Mouse (Mus musculus) heart, embryonic 16.5 days (tissue): ENCODE results near the gene Pde6h. TPM values are rescaled to one million over a fixed set of nuclear protein-coding genes. Genes with fewer than 3 reads are reported as not detected.
A peak's percentile ranks its signal among the peaks of the same experiment; 100 is the strongest.

ENCODE experiments used
- ATAC-seq: fragments of 200-750 bp; cut with Nextera tagmentation; replicated peaks from 2 replicates; pipeline ENCODE4 v1.8.0; 2017; ENCODE audit warnings: moderate number of reproducible peaks; ENCODE audit not compliant: insufficient read depth, low FRiP score; ENCODE audit errors: extremely low read depth
- H3K27ac ChIP-seq: fragments of 300-500 bp; sonication (generic); 2 replicates; pipeline ENCODE4 v1.5.1; 2014; ENCODE audit warnings: mild to moderate bottlenecking, low read length, control low read depth, moderate library complexity
- H3K27me3 ChIP-seq: fragments of 300-500 bp; sonication (generic); 2 replicates; pipeline ENCODE4 v1.6.1; 2014; ENCODE audit warnings: low read length, mixed read lengths; ENCODE audit not compliant: control insufficient read depth, insufficient read depth
- H3K36me3 ChIP-seq: fragments of 300-500 bp; sonication (generic); 2 replicates; pipeline ENCODE4 v1.6.1; 2014; ENCODE audit not compliant: control insufficient read depth, insufficient read depth
- H3K4me1 ChIP-seq: fragments of 300-500 bp; sonication (generic); 2 replicates; pipeline ENCODE4 v1.6.1; 2014; ENCODE audit warnings: low read length, mixed read lengths; ENCODE audit not compliant: control insufficient read depth, insufficient read depth
- H3K4me2 ChIP-seq: fragments of 300-500 bp; sonication (generic); 2 replicates; pipeline ENCODE4 v1.6.1; 2014; ENCODE audit warnings: low read depth, mild to moderate bottlenecking, control low read depth, low read length
- H3K4me3 ChIP-seq: fragments of 300-500 bp; sonication (generic); 2 replicates; pipeline ENCODE4 v1.5.1; 2014; ENCODE audit warnings: mild to moderate bottlenecking, control low read depth, low read length
- H3K9ac ChIP-seq: fragments of 300-500 bp; sonication (generic); 2 replicates; pipeline ENCODE4 v1.6.1; 2014; ENCODE audit warnings: low read length, control low read depth
- H3K9me3 ChIP-seq: fragments of 300-500 bp; sonication (generic); replicated peaks from 2 replicates; pipeline ENCODE4 v1.6.1; 2016; ENCODE audit warnings: low read length; ENCODE audit not compliant: control insufficient read depth
- WGBS: fragments of 180-500 bp; shearing (Covaris S2); extraction: QIAGEN DNeasy Blood & Tissue Kit; methylation state at CpG from one replicate; pipeline ENCODE4 v1.1.7; 2014; 5-methylcytosine and 5-hydroxymethylcytosine counted together
- polyA plus RNA-seq: library from polyadenylated mRNA; unstranded; fragments of >200 nt; fragmentation: Nextera tagmentation; extraction: Ambion mirVana; gene quantifications from 2 replicates; pipeline ENCODE4 v1.2.1, GENCODE M21; 2015

The Pde6h gene
- polyA plus RNA-seq, 1 experiment from 2014 or later, result 0.38 TPM

DNA sequence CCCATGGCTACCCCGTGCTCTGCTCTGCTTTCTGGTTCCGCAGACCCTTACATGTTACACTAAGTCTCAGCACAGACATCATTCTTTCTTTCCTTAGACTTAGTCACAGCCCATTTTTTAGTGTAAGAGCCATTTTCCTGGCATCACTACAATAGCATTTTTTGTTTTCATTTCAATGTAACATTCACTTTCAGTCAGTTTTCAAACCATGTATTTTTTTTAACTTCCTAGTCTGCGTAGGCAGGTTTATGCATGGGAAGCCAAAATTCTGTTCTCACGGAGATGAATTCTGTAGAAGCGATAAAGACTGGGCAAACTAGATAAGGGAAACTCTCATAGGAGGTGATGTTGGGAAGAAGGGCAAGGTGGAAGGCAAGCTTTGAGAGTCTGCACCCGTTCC lies 34.1 kb upstream of the Pde6h start:
- no peaks in the 10 kb centered on the region for H3K9me3 ChIP-seq
- H3K27me3 ChIP-seq, result no peaks in the 10 kb centered on the region
- no peak overlapping the region for H3K9ac ChIP-seq
- no peak overlapping the region for H3K4me2 ChIP-seq
- no peaks in the 10 kb centered on the region for H3K36me3 ChIP-seq
- 71% methylated on average over 6 of the region's 6 CpGs for WGBS
- no peak for ATAC-seq
- H3K4me3 ChIP-seq, result no peak overlapping the region
- peaks cover 6% of the 10 kb centered on the region for H3K4me1 ChIP-seq
- H3K27ac ChIP-seq, result no peak overlapping the region

- Histone ChIP-seq H3K27ac (no peak overlapping the region), H3K9ac (no peak overlapping the region), H3K4me1 (peaks cover 6% of the 10 kb centered on the region), H3K4me2 (no peak overlapping the region), H3K36me3 (no peaks in the 10 kb centered on the region), H3K4me3 (no peak overlapping the region), H3K9me3 (no peaks in the 10 kb centered on the region), H3K27me3 (no peaks in the 10 kb centered on the region)
- 70% methylated on average over 2 of the region's 2 CpGs for WGBS
- ATAC-seq, result no peak
These were observed 31.6 kb upstream of the Pde6h start for GRCm38 (mm10) chr6:136892002-136892401.

DNA sequence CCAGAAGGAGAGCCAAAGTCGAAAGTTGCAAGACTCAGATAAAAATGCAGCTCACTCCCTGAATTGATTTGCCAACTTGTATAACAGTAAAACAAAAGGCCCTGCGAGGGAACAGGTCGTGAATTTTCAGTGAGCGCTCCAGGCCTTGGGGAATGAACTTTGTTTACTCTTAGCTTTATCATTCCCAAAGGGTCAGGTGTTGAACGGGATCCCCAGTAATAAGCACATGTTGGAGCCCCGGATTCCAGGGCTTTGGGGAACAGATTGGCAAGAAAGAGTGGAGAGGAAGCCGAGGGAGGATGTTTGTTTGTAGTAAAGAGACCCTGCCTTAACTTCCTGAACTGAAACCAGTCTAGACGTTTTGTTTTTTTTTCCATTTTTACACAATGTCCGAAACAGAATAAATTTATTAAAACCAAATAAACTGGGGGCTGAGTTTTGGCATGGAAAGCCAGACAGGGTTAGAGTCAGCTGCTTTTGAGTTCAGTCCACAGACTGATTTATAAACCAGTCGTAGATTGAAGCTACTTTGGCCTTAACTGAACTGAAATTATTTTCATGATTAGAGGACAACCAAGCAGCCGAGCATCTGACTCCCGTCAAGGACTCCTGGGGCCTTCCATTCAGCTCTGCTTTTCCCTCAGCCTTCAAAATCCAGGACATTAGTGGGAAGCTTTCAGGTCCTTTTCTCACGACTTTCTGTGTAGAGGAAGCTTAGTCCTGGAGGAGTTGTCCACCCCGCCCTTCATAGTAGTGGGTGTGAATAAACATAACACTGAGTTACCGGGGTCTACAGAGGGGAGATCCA lies 28.9 kb upstream of the Pde6h start:
- H3K36me3 ChIP-seq, result no peaks in the 10 kb centered on the region
- no peak overlapping the region for H3K4me3 ChIP-seq
- 42% methylated on average over 15 of the region's 15 CpGs for WGBS
- H3K27me3 ChIP-seq, result no peaks in the 10 kb centered on the region
- peaks cover 2% of the 10 kb centered on the region; the same call in 1 of the 2 replicates for H3K9me3 ChIP-seq
- no peak for ATAC-seq
- peak overlapping the region; percentile 67 for H3K27ac ChIP-seq
- no peak overlapping the region for H3K4me2 ChIP-seq
- H3K4me1 ChIP-seq, result peaks cover 11% of the 10 kb centered on the region
- H3K9ac ChIP-seq, result no peak overlapping the region

GRCm38 (mm10) chr6:136897789-136898188 lies 25.8 kb upstream of the Pde6h start:
- H3K27me3 ChIP-seq, result no peaks in the 10 kb centered on the region
- WGBS, result 44% methylated on average over 4 of the region's 4 CpGs
- no peak overlapping the region for H3K4me2 ChIP-seq
- peaks cover 14% of the 10 kb centered on the region for H3K4me1 ChIP-seq
- H3K9ac ChIP-seq, result no peak overlapping the region
- H3K4me3 ChIP-seq, result no peak overlapping the region
- ATAC-seq, result no peak
- peak overlapping the region; percentile 81 for H3K27ac ChIP-seq
- H3K36me3 ChIP-seq, result no peaks in the 10 kb centered on the region
- peaks cover 2% of the 10 kb centered on the region; the same call in 1 of the 2 replicates for H3K9me3 ChIP-seq

GRCm38 (mm10) chr6:136898222-136898621 lies 25.4 kb upstream of the Pde6h start:
- peak; percentile 60 for ATAC-seq
- WGBS, result 10% methylated on average over 4 of the region's 4 CpGs
- peaks cover 14% of the 10 kb centered on the region for H3K4me1 ChIP-seq
- H3K4me3 ChIP-seq, result no peak overlapping the region
- no peak overlapping the region for H3K4me2 ChIP-seq
- peak overlapping the region; percentile 81 for H3K27ac ChIP-seq
- peaks cover 2% of the 10 kb centered on the region; the same call in 1 of the 2 replicates for H3K9me3 ChIP-seq
- H3K9ac ChIP-seq, result no peak overlapping the region
- no peaks in the 10 kb centered on the region for H3K36me3 ChIP-seq
- no peaks in the 10 kb centered on the region for H3K27me3 ChIP-seq

DNA sequence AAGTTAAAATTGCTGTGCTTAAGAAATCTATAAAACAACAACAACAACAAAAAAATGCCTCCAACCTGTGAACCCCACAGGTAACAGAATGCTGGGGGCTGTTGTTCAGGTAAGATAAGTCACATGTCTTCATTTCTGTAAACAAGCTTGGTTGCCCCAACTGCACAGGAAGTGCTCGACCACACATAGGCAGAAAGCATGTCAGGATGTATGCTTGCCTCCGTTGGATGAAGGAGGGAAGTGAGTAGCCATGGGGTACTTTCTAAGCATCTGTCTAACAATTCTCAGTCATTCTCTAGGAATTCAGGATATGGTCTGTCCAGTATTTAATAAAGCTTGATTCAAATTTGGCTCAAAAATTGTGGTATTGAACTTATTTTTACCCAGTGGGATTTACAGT lies 24.7 kb upstream of the Pde6h start:
- peak overlapping the region; percentile 52 for H3K27ac ChIP-seq
- H3K9ac ChIP-seq, result no peak overlapping the region
- ATAC-seq, result no peak
- H3K36me3 ChIP-seq, result no peaks in the 10 kb centered on the region
- peaks cover 14% of the 10 kb centered on the region for H3K4me1 ChIP-seq
- no peaks in the 10 kb centered on the region for H3K27me3 ChIP-seq
- no peak overlapping the region for H3K4me3 ChIP-seq
- WGBS, result 54% methylated on average over 2 of the region's 2 CpGs
- H3K9me3 ChIP-seq, result peaks cover 2% of the 10 kb centered on the region; the same call in 1 of the 2 replicates
- H3K4me2 ChIP-seq, result no peak overlapping the region

DNA sequence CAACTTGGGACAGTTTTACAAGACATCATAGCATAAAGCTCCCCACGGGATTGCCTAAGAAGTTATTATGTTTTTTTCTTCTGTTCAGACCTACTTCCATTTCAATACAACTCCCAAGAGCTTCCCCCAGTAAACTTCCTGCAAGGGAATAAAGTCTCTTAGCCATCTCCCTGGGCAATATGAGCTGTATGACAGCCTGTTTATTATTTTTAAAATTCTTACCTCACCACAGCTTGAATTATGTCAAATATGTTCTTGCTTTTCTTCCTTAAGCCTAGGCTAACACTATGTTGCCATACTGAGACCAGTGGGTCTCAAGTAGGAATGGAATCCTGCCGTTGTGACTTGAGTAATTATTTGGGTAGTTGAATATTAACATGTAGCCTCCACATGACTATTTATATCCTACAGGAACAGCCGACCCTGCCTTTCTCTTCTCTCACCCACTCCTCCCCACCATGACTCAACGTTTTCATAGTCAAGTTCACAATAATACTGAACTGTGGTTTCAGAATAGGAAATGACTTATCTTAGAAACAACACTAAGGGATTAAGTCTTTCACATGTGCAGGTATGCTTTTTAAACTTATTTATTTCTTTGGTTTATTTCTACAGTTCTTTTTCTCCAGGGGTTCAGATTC lies 23.1 kb upstream of the Pde6h start:
- H3K27me3 ChIP-seq, result no peaks in the 10 kb centered on the region
- no peak overlapping the region for H3K4me3 ChIP-seq
- ATAC-seq, result no peak
- H3K9ac ChIP-seq, result no peak overlapping the region
- peaks cover 2% of the 10 kb centered on the region; the same call in 1 of the 2 replicates for H3K9me3 ChIP-seq
- no peaks in the 10 kb centered on the region for H3K36me3 ChIP-seq
- H3K4me2 ChIP-seq, result no peak overlapping the region
- 41% methylated on average over 4 of the region's 4 CpGs for WGBS
- no peak overlapping the region; the same call in 1 of the 2 replicates for H3K27ac ChIP-seq
- H3K4me1 ChIP-seq, result peaks cover 17% of the 10 kb centered on the region

- peaks cover 2% of the 10 kb centered on the region; the same call in 1 of the 2 replicates for H3K9me3 ChIP-seq
- no peak overlapping the region for H3K4me3 ChIP-seq
- ATAC-seq, result no peak
- 58% methylated on average over 2 of the region's 2 CpGs for WGBS
- no peak overlapping the region for H3K4me2 ChIP-seq
- H3K27me3 ChIP-seq, result no peaks in the 10 kb centered on the region
- no peaks in the 10 kb centered on the region for H3K36me3 ChIP-seq
- H3K27ac ChIP-seq, result no peak overlapping the region
- no peak overlapping the region for H3K9ac ChIP-seq
- peaks cover 17% of the 10 kb centered on the region for H3K4me1 ChIP-seq
These were observed 22.6 kb upstream of the Pde6h start for GRCm38 (mm10) chr6:136901010-136901409.

GRCm38 (mm10) chr6:136902527-136902926 lies 21.1 kb upstream of the Pde6h start:
- Histone ChIP-seq H3K9ac (no peak overlapping the region), H3K27me3 (no peaks in the 10 kb centered on the region), H3K27ac (no peak overlapping the region), H3K4me1 (peaks cover 17% of the 10 kb centered on the region), H3K9me3 (peaks cover 2% of the 10 kb centered on the region; the same call in 1 of the 2 replicates), H3K4me2 (no peak overlapping the region), H3K36me3 (no peaks in the 10 kb centered on the region), H3K4me3 (no peak overlapping the region)
- WGBS, result 79% methylated on average over 9 of the region's 9 CpGs
- ATAC-seq, result no peak
